Mouse (Mus musculus): ENCODE measurements at regions not wholly inside any gene's neighbourhood (a gene's known extent, or its start where the extent isn't known, plus 50 kb on each side); places are given as distances from the start of the nearest gene placed in this dataset.

- no peaks in the 10 kb centered on the region for H3K27me3 ChIP-seq (ENCODE audit: insufficient read depth, poor library complexity, severe bottlenecking)
- no peaks in the 10 kb centered on the region for H3K36me3 ChIP-seq
- peak overlapping the region; percentile 75; the same call in 1 of the 2 replicates for H3K27ac ChIP-seq
- H3K9me3 ChIP-seq = no peaks in the 10 kb centered on the region
- peak overlapping the region; percentile 22; the same call in 1 of the 2 replicates for H3K4me3 ChIP-seq
- WGBS = 40% methylated on average over 13 of the region's 13 CpGs
- no peak for DNase-seq (ENCODE audit: low spot score)
- 0 out of 2 replicates have a peak, but pooled peaks cover 3% of the 10 kb centered on the region for H3K4me1 ChIP-seq
Measured at GRCm38 (mm10) chr10:68842023-68842735, 118.7 kb downstream of the Tmem26 start.

GRCm38 (mm10) chr10:68844066-68844465 is 120.6 kb downstream of the Tmem26 start:
- Histone ChIP-seq H3K36me3 (no peaks in the 10 kb centered on the region), H3K9me3 (no peaks in the 10 kb centered on the region), H3K4me1 (0 out of 2 replicates have a peak, but pooled peaks cover 3% of the 10 kb centered on the region), H3K4me3 (no peak overlapping the region), H3K27me3 (ENCODE audit: insufficient read depth, poor library complexity, severe bottlenecking) (no peaks in the 10 kb centered on the region), H3K27ac (no peak overlapping the region)
- WGBS = 75% methylated on average over 4 of the region's 4 CpGs
- no peak for DNase-seq (ENCODE audit: low spot score)

GRCm38 (mm10) chr10:68844596-68844995 is 121.2 kb downstream of the Tmem26 start:
- H3K36me3 ChIP-seq = no peaks in the 10 kb centered on the region
- no peak overlapping the region for H3K27ac ChIP-seq
- no peaks in the 10 kb centered on the region for H3K27me3 ChIP-seq (ENCODE audit: insufficient read depth, poor library complexity, severe bottlenecking)
- DNase-seq (ENCODE audit: low spot score) = no peak
- WGBS = 83% methylated on average over 8 of the region's 8 CpGs
- H3K9me3 ChIP-seq = no peaks in the 10 kb centered on the region
- 0 out of 2 replicates have a peak, but pooled peaks cover 3% of the 10 kb centered on the region for H3K4me1 ChIP-seq
- no peak overlapping the region for H3K4me3 ChIP-seq

GRCm38 (mm10) chr10:68851153-68851552 is 127.7 kb downstream of the Tmem26 start:
- Histone ChIP-seq H3K36me3 (no peaks in the 10 kb centered on the region), H3K27ac (no peak overlapping the region), H3K27me3 (ENCODE audit: insufficient read depth, poor library complexity, severe bottlenecking) (no peaks in the 10 kb centered on the region), H3K4me3 (no peak overlapping the region), H3K4me1 (no peaks in the 10 kb centered on the region), H3K9me3 (no peaks in the 10 kb centered on the region)
- WGBS = 87% methylated on average over 3 of the region's 3 CpGs
- no peak for DNase-seq (ENCODE audit: low spot score)

GRCm38 (mm10) chr10:68855934-68856891 is 132.8 kb downstream of the Tmem26 start:
- no peaks in the 10 kb centered on the region for H3K27me3 ChIP-seq (ENCODE audit: insufficient read depth, poor library complexity, severe bottlenecking)
- DNase-seq (ENCODE audit: low spot score) = no peak
- H3K4me1 ChIP-seq = no peaks in the 10 kb centered on the region
- H3K27ac ChIP-seq = no peak overlapping the region
- WGBS = 72% methylated on average over 13 of the region's 13 CpGs
- no peak overlapping the region for H3K4me3 ChIP-seq
- H3K9me3 ChIP-seq = no peaks in the 10 kb centered on the region
- H3K36me3 ChIP-seq = no peaks in the 10 kb centered on the region

GRCm38 (mm10) chr10:68864606-68865378 is 141.3 kb downstream of the Tmem26 start:
- 69% methylated on average over 8 of the region's 8 CpGs for WGBS
- H3K4me1 ChIP-seq = no peaks in the 10 kb centered on the region
- DNase-seq (ENCODE audit: low spot score) = no peak
- H3K27me3 ChIP-seq (ENCODE audit: insufficient read depth, poor library complexity, severe bottlenecking) = no peaks in the 10 kb centered on the region
- no peak overlapping the region for H3K4me3 ChIP-seq
- H3K9me3 ChIP-seq = no peaks in the 10 kb centered on the region
- no peak overlapping the region for H3K27ac ChIP-seq
- H3K36me3 ChIP-seq = no peaks in the 10 kb centered on the region

- 64% methylated on average over 5 of the region's 5 CpGs for WGBS
- no peaks in the 10 kb centered on the region for H3K9me3 ChIP-seq
- no peaks in the 10 kb centered on the region for H3K27me3 ChIP-seq (ENCODE audit: insufficient read depth, poor library complexity, severe bottlenecking)
- no peaks in the 10 kb centered on the region for H3K4me1 ChIP-seq
- no peak for DNase-seq (ENCODE audit: low spot score)
- no peak overlapping the region for H3K27ac ChIP-seq
- H3K36me3 ChIP-seq = no peaks in the 10 kb centered on the region
- H3K4me3 ChIP-seq = no peak overlapping the region
Measured at GRCm38 (mm10) chr10:68865776-68866175, 142.3 kb downstream of the Tmem26 start.

GRCm38 (mm10) chr10:68867361-68867760 is 143.9 kb downstream of the Tmem26 start:
- H3K27ac ChIP-seq = no peak overlapping the region
- no peaks in the 10 kb centered on the region for H3K9me3 ChIP-seq
- no peak overlapping the region for H3K4me3 ChIP-seq
- no peaks in the 10 kb centered on the region for H3K4me1 ChIP-seq
- whole genome bisulfite sequencing = 92% methylated on average over 1 of the region's 1 CpGs
- no peak for DNase-seq (ENCODE audit: low spot score)
- H3K36me3 ChIP-seq = no peaks in the 10 kb centered on the region
- no peaks in the 10 kb centered on the region for H3K27me3 ChIP-seq (ENCODE audit: insufficient read depth, poor library complexity, severe bottlenecking)

- 71% methylated on average over 4 of the region's 4 CpGs for WGBS
- no peak overlapping the region for H3K27ac ChIP-seq
- H3K27me3 ChIP-seq (ENCODE audit: insufficient read depth, poor library complexity, severe bottlenecking) = no peaks in the 10 kb centered on the region
- H3K9me3 ChIP-seq = no peaks in the 10 kb centered on the region
- H3K4me1 ChIP-seq = no peaks in the 10 kb centered on the region
- DNase-seq (ENCODE audit: low spot score) = no peak
- no peaks in the 10 kb centered on the region for H3K36me3 ChIP-seq
- H3K4me3 ChIP-seq = no peak overlapping the region
Measured at GRCm38 (mm10) chr10:68872102-68872501, 148.7 kb downstream of the Tmem26 start.

GRCm38 (mm10) chr10:68875641-68876040 is 152.2 kb downstream of the Tmem26 start:
- H3K9me3 ChIP-seq = no peaks in the 10 kb centered on the region
- 86% methylated on average over 5 of the region's 5 CpGs for WGBS
- no peak overlapping the region for H3K4me3 ChIP-seq
- DNase-seq (ENCODE audit: low spot score) = no peak
- H3K36me3 ChIP-seq = no peaks in the 10 kb centered on the region
- no peak overlapping the region for H3K27ac ChIP-seq
- H3K4me1 ChIP-seq = no peaks in the 10 kb centered on the region
- H3K27me3 ChIP-seq (ENCODE audit: insufficient read depth, poor library complexity, severe bottlenecking) = no peaks in the 10 kb centered on the region

GRCm38 (mm10) chr10:68893100-68893841 is 169.8 kb downstream of the Tmem26 start:
- 61% methylated on average over 8 of the region's 8 CpGs for WGBS
- Histone ChIP-seq H3K27ac (no peak overlapping the region), H3K4me1 (no peaks in the 10 kb centered on the region), H3K4me3 (no peak overlapping the region), H3K36me3 (no peaks in the 10 kb centered on the region), H3K27me3 (ENCODE audit: insufficient read depth, poor library complexity, severe bottlenecking) (no peaks in the 10 kb centered on the region), H3K9me3 (no peaks in the 10 kb centered on the region)
- no peak for DNase-seq (ENCODE audit: low spot score)

- WGBS = 84% methylated on average over 6 of the region's 6 CpGs
- Histone ChIP-seq H3K27ac (no peak overlapping the region), H3K36me3 (no peaks in the 10 kb centered on the region), H3K4me1 (no peaks in the 10 kb centered on the region), H3K4me3 (no peak overlapping the region), H3K27me3 (ENCODE audit: insufficient read depth, poor library complexity, severe bottlenecking) (no peaks in the 10 kb centered on the region), H3K9me3 (no peaks in the 10 kb centered on the region)
- no peak for DNase-seq (ENCODE audit: low spot score)
Measured at GRCm38 (mm10) chr10:68894121-68894520, 170.7 kb downstream of the Tmem26 start.

Data from heart, embryonic 10.5 days (tissue).